Mouse (Mus musculus) neutrophil, adult 5-6 weeks (primary cell): Measurements from ENCODE around the gene Ypel2. TPM values are rescaled to one million over a fixed set of nuclear protein-coding genes. Genes with fewer than 3 reads are reported as not detected.

Experiments used
- ATAC-seq: fragments of 151-379, 151-347 bp; 2 replicates; pipeline ENCODE4 v1.8.0; 2017; ENCODE audit warnings: mild to moderate bottlenecking, moderate TSS enrichment; ENCODE audit not compliant: insufficient number of reproducible peaks, poor library complexity, low FRiP score, severe bottlenecking; ENCODE audit errors: extremely low read depth
- total RNA-seq: library from RNA; stranded (forward); fragments of 200-1000 nt; gene quantifications from 2 replicates; pipeline ENCODE4 v1.2.3, GENCODE M21; 2017

Ypel2 gene
- total RNA-seq, 1 experiment from 2014 or later, result 2.8 TPM

DNA sequence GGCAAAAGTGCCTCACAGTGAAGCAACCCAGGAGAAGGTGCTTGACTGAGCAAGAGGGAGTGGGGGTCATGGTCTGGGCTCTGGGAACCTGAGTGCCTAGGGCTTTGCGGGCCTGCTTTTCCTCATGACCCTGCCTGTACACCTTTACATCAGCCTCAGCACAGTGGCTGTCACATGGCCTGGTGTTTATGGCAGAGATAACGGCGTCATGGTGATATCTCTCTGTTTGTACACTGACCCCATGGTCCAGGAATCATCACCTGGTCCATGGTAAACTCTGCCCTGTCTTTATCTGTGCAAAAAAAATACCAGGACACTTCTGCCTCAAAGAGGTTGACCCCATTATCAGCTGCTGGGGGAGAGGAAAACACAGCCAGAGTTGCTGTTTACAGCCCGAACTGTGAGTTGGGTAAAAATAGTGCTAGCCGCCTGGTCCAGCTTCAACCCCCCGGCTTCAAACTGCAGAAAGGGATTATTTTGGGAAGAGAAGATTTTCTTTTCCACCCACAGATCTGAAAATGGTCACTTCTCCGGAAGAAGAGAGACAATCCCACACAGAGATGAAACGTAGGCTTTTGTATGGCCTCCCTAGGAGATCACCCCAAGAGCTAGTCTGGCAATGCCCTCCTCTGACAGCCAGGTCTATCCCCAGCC, 76.8 kb downstream of the Ypel2 start:
- no peak for ATAC-seq

GRCm38 (mm10) chr11:86914329-86914728, 79.2 kb downstream of the Ypel2 start:
- no peak for ATAC-seq

GRCm38 (mm10) chr11:86910244-86910643, 83.3 kb downstream of the Ypel2 start:
- ATAC-seq, result no peak

- ATAC-seq, result no peak
These were observed 84.5 kb downstream of the Ypel2 start for GRCm38 (mm10) chr11:86909028-86909427.

DNA sequence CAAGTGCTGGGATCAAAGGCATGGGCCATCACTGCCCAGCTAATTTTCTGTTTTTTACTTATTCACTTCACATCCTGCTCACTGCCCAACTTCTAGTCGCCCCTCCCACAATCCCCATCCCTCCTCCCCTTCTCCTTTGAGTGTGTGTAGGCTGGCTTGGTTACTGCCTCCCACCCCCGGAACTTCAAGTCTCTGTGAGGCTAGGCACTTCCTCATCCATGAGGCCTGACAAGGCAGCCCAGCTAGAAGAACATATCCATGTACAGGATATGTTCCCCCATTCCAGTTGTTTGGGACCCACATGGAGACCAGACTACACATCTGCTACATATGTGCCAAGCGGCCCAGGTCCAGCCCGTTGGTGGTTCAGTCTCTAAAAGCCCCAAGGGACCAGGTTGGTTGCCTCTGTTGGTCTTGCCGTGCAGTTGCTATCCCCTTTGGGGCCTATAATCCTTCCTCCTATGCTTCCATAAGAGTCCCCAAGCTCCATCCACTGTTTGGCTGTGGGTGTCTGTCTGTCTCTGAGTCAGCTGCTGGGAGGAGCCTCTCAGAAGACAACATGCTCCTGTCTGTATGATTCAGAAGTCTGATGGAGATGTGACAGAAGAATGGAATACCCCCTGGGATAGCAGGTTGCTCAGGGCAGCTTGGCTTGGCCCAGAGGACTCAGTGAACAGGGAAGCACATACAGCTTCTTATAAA, 85.5 kb downstream of the Ypel2 start:
- ATAC-seq, result peak; percentile 80

DNA sequence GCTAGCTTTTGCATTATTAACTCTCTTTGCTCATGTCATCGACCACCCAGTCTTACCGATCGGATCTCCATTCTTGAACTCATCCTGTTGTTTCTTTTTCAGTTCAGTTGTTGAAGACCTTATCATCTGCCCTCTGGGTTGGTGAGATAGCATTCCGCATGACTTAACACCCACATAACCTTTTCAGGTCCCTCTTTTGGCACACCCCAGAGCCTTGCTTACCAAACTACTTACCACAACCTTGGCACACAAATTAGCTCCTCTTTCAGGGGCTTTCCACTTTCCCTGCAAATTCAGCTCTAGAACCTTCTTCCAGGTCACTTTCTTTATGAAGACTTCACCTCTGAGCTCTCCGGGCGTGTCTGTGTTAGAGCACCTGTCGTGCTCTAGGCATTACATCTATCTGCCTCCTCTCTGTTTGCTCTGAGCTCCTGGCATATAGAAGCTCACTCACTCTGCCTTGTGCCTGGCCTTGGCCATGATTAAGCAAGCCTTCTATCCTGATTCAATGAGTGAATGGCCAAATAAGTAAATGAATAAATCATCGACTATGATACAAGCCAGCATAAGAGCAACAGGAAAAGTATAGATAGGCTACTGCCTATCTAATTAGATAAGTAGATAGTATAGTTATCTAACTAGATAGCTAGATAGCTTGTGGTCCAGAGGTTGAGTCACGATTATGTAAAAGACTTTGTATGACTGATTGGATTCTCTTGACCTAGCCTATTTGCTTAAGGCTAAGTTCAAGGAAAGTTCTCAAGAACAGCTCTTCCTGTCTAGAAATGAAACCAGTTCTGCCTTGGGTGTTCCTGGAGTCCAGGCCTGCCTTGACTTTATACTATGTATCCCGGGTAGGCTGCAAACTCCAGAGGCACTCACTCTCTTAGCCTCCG, 86.5 kb downstream of the Ypel2 start:
- no peak for ATAC-seq

DNA sequence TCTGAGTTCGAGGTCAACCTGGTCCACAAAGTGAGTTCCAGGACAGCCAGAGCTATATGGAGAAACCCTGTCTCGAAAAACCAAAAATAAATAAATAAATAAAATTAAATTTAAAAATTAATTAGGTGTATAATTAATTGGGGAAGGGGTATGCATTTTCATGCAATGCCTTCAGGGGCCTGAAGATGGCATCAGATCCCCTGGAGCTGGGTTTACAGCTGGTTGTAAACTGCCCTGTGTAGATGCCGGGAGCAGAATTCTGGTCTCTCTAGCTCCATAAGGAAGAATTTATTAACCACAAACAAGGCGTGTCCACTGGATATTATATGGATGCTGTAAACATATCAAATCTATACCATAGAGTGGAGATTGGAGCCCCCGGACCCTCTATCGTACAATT, 87.2 kb downstream of the Ypel2 start:
- no peak for ATAC-seq

GRCm38 (mm10) chr11:86905261-86905660, 88.2 kb downstream of the Ypel2 start:
- no peak for ATAC-seq

DNA sequence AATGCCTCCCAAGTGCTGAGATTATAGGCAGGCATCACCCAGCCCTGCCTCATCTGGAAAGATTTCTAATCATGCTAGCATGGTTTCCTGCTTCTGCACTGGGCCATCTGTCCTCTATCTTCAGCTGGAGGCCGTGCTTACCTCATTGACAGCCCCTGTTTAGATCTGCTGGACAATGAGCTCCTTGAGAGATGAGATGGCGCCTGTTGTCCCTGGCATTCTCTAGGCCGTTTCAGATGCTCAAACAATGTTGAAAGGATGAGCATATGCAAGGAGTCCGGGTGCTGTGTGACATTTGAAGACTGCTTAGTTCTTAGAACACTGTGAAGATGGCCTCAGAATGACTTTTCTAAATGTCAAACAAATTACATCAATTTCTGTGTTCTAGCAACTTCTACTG, 88.8 kb downstream of the Ypel2 start:
- no peak for ATAC-seq

DNA sequence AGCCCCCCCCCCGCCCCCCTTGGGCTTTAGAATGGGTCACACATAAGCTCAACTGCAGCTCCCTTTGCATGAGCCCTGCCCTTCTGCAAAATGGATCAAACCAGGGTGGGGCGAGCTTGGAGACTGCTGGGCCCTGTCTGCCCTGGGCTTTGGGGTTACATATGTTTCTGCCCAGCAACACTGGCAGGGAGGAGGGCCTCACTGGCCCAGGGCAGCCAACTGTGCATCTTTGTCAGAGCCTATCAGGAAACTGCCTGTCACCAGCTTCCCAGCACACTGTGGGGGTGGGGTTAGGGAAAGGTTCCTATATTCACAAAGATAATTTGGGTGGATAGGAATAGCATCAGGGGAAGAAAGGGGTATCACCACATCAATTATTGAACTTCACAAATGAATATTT, 95.1 kb downstream of the Ypel2 start:
- no peak for ATAC-seq

GRCm38 (mm10) chr11:86895567-86895966, 97.9 kb downstream of the Ypel2 start:
- ATAC-seq, result no peak

- ATAC-seq, result no peak
These were observed 98.4 kb downstream of the Ypel2 start for GRCm38 (mm10) chr11:86895156-86895555.

DNA sequence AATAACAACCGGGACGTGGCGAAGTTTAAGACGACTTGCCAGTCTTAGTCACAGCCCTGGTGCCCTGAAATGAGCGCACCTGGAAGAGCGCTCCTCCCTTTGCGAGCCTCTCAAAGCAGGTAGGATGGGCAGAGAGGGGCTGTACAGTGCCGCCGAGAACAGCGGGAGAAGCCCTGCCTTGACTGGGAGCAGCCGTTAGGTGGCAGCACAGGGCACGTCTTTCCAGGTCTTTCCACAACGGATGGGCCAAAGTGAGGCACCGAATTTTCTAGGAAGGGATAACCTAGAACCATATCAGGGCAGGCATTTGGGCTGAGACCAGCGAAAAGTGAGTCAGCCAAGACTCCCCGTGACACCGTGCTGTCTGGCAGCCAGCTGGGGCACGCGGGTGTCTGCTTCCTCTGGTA, 99.3 kb downstream of the Ypel2 start:
- peak; percentile 69; the same call in 1 of the 2 replicates for ATAC-seq

DNA sequence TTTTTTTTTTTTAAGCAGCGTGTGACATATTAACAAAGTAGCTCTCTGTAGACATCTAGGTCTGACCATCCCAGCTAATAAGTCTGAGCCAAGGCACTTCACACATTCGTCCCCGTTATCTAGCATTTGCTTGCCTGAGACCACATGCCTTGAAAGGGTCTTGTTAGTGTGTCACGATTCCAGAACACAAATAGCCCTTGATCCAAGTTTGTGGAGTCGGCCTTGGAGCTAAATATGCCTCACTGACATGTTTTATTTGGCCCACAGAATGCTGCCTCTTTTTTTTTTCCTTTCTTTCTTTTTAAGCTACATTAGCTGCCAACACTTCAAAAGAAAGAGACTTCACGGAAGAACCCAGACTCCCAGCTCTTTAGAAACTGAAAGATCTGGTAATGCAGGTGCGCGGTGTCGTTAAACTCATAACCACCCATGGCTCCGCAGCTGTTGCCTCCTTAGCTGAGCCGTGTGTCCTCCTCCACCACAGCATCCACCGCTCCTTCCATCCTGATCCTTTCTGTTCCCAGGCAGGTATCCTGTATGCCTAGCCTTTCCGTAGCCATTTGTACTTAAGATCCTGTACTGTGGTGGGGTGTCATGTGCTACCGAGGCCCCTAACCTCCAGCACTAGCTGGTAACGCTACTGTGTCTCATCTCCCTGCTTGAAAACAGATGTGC, 100.4 kb downstream of the Ypel2 start:
- ATAC-seq, result 0 out of 2 replicates have a peak, but pooled peaks have one; percentile 9

Other genes starting within 250 kb of the Ypel2 start
- gene Cltc, start 236.1 kb downstream of the Ypel2 start, total RNA-seq, result 157 and 168 TPM in 2 replicates
- 131 and 133 TPM in 2 replicates for gene Dhx40, start 186.0 kb downstream of the Ypel2 start, total RNA-seq
- gene Gdpd1, start 80.4 kb upstream of the Ypel2 start, total RNA-seq, result not detected in 2 replicates
- 21.1 and 26.0 TPM in 2 replicates for gene Smg8, start 93.1 kb upstream of the Ypel2 start, total RNA-seq
- gene Prr11, start 115.0 kb upstream of the Ypel2 start, total RNA-seq, result 0.23 and 0.25 TPM in 2 replicates
- gene Ska2, start 115.5 kb upstream of the Ypel2 start, total RNA-seq, result 6.6 and 11.3 TPM in 2 replicates
- gene Trim37, start 133.4 kb upstream of the Ypel2 start, total RNA-seq, result 7.9 and 11.0 TPM in 2 replicates